In genomic region chr16:23962401-23962800, GRCm38 (mm10) we compare ENCODE assay signal across 10 mouse cellular contexts. TPM values are rescaled to one million over a fixed set of nuclear protein-coding genes. Genes with fewer than 3 reads are reported as not detected.
A peak's percentile ranks its signal among the peaks of the same experiment; 100 is the strongest.
DNase-seq lines count a peak whose midpoint lies in the region; ATAC-seq and TF ChIP-seq lines count a peak whose summit lies in the region.
"Had no signal": no experiment of that assay in that cellular context is flagged by ENCODE, and none has a peak within 500 bp of the region (broad histone marks: within the 10 kb centered on the region; RNA-seq: fewer than 3 reads in every experiment).

No protein-coding gene starts in this region.

- 73% methylated on average over 2 of the region's 2 CpGs for WGBS in heart, adult 2 months
- WGBS in lung, adult 2 months, result 72% methylated on average over 2 of the region's 2 CpGs
- 86% methylated on average over 2 of the region's 2 CpGs for WGBS in hindbrain, embryonic 12.5 days

- CTCF ChIA-PET in Patski (lab: Charles Lee), result interaction anchor here (0.7 to 2.6 kb wide), 8 partner anchors 8 to 1298 kb away, joined by 3 to 16 read pairs (median 4); no protein-coding TSS in a partner anchor

- no peak for TF ChIP-seq POLR2A in heart, adult 2 months (IDR thresholded peaks at IDR 0.05; ENCODE audit: insufficient read depth, low read depth, low read length)
- TF ChIP-seq POLR2A in lung, adult 2 months (IDR thresholded peaks at IDR 0.05; ENCODE audit: borderline replicate concordance, extremely low read depth, low read depth, low read length), result no peak

- TF ChIP-seq EP300 in heart, adult 2 months (IDR thresholded peaks at IDR 0.05; ENCODE audit: insufficient read depth, low read depth, low read length), result no peak

- no peak overlapping the region for H3K4me3 ChIP-seq in heart, adult 2 months
- no peak overlapping the region for H3K4me3 ChIP-seq in lung, adult 2 months (replicated peaks; ENCODE audit: extremely low read depth, low read depth, low read length)
- H3K4me3 ChIP-seq in hindbrain, embryonic 12.5 days, result no peak overlapping the region
- H3K4me3 ChIP-seq: embryonic facial prominence, embryonic 13.5 days; hindbrain, embryonic 15.5 days had no signal

- peak in 1 of 2 experiments; percentile 23 for DNase-seq in heart, adult 2 months
- no peak for DNase-seq in heart, postnatal 14 days
- DNase-seq in 3T3-L1 (ENCODE audit: low read depth, low spot score) (peak; percentile 57), Patski (ENCODE audit: low read depth, low spot score) (no peak)
- peak; percentile 37 for DNase-seq in lung, adult 2 months
- DNase-seq in embryo, embryonic 9.5 days (ENCODE audit: extremely low spot score), result no peak
- no peak for DNase-seq in urinary bladder, postnatal 10 days (ENCODE audit: low spot score)

- no peaks in the 10 kb centered on the region for H3K36me3 ChIP-seq in heart, adult 2 months (ENCODE audit: control insufficient read depth, insufficient read depth, low read length)
- H3K36me3 ChIP-seq in hindbrain, embryonic 12.5 days, result no peaks in the 10 kb centered on the region
- H3K36me3 ChIP-seq: hindbrain, embryonic 15.5 days had no signal

- H3K4me2 ChIP-seq in hindbrain, embryonic 12.5 days (replicated peaks), result no peak overlapping the region
- H3K4me2 ChIP-seq: embryonic facial prominence, embryonic 13.5 days; hindbrain, embryonic 15.5 days had no signal

- H3K9ac ChIP-seq in heart, adult 2 months (ENCODE audit: low read depth, low read length), result no peak overlapping the region
- no peak overlapping the region for H3K9ac ChIP-seq in hindbrain, embryonic 12.5 days
- H3K9ac ChIP-seq: embryonic facial prominence, embryonic 13.5 days; hindbrain, embryonic 15.5 days had no signal

- POLR2A ChIA-PET in Patski (lab: Charles Lee), result no interaction called here

- in situ Hi-C loops in Patski (cut with MboI; ENCODE audit: low pct_unique_long_range_greater_than_20kb), result no loop called here

- peaks cover 2% of the 10 kb centered on the region for H3K4me1 ChIP-seq in heart, adult 2 months (ENCODE audit: control insufficient read depth, insufficient read depth, low read length)
- no peaks in the 10 kb centered on the region for H3K4me1 ChIP-seq in lung, adult 2 months (ENCODE audit: control insufficient read depth, insufficient read depth, low read length)
- peaks cover 6% of the 10 kb centered on the region for H3K4me1 ChIP-seq in hindbrain, embryonic 12.5 days
- H3K4me1 ChIP-seq: hindbrain, embryonic 15.5 days had no signal

- TF ChIP-seq CTCF in heart, adult 2 months (IDR thresholded peaks at IDR 0.05), result peak; percentile 74
- TF ChIP-seq CTCF in Patski (IDR thresholded peaks at IDR 0.05), result no peak
- peak; percentile 62 for TF ChIP-seq CTCF in lung, adult 2 months (IDR thresholded peaks at IDR 0.05; ENCODE audit: insufficient read depth, low read length)

- no peaks in the 10 kb centered on the region for H3K9me3 ChIP-seq in hindbrain, embryonic 12.5 days (replicated peaks)
- H3K9me3 ChIP-seq: embryonic facial prominence, embryonic 13.5 days; hindbrain, embryonic 15.5 days had no signal

- ATAC-seq in Patski, result peak; percentile 63
- ATAC-seq in hindbrain, embryonic 12.5 days (ENCODE audit: low FRiP score), result no peak

- no peaks in the 10 kb centered on the region for H3K27me3 ChIP-seq in heart, adult 2 months (ENCODE audit: control insufficient read depth, insufficient read depth, low read length)
- no peaks in the 10 kb centered on the region for H3K27me3 ChIP-seq in Patski
- H3K27me3 ChIP-seq in hindbrain, embryonic 12.5 days, result no peaks in the 10 kb centered on the region
- H3K27me3 ChIP-seq: embryonic facial prominence, embryonic 13.5 days; hindbrain, embryonic 15.5 days had no signal

- intact Hi-C loops in heart, adult 2 months (cut with DNase I), result loop anchor here (5.0 kb wide), 1 partner anchor 1300 kb away; no protein-coding TSS in a partner anchor
- intact Hi-C loops in heart, postnatal 14 days (cut with DNase I), result no loop called here

- no peaks in the 10 kb centered on the region for H3K79me2 ChIP-seq in heart, adult 2 months (replicated peaks; ENCODE audit: control insufficient read depth, insufficient read depth, low read length)

- no peak overlapping the region for H3K27ac ChIP-seq in heart, adult 2 months
- no peak overlapping the region for H3K27ac ChIP-seq in hindbrain, embryonic 12.5 days
- H3K27ac ChIP-seq: embryonic facial prominence, embryonic 13.5 days; hindbrain, embryonic 15.5 days had no signal

RNA-seq across cellular contexts. Expression of gene Gm37419, which starts 25.9 kb away (rescaled TPM):
- total RNA-seq in heart, adult 2 months (2021), result not detected
- not detected in 2 replicates for polyA plus RNA-seq in heart, adult 2 months (2012; rRNA removed)
- total RNA-seq in heart, postnatal 14 days (2021), result not detected
- 1.3 TPM for polyA plus RNA-seq in Patski (2021)
- not detected in 2 replicates for polyA plus RNA-seq in lung, adult 2 months (2012; rRNA removed)
- polyA plus RNA-seq in hindbrain, embryonic 12.5 days (2016; fragmentation: Nextera tagmentation; extraction: Ambion mirVana), result not detected in 2 replicates
- polyA plus RNA-seq: embryonic facial prominence, embryonic 13.5 days; hindbrain, embryonic 15.5 days had no signal

RNA-seq across cellular contexts. Expression of gene Bcl6, which starts 26.3 kb away (rescaled TPM):
- total RNA-seq in heart, adult 2 months (2021), result 10 to 100 TPM; 15.4 to 21.7 TPM
- 16.5 and 17.8 TPM in 2 replicates for polyA plus RNA-seq in heart, adult 2 months (2012; rRNA removed)
- total RNA-seq in heart, postnatal 14 days (2021), result 10 to 100 TPM; 14.9 to 17.4 TPM
- 33.3 TPM for polyA plus RNA-seq in Patski (2021)
- 26.0 and 28.2 TPM in 2 replicates for polyA plus RNA-seq in lung, adult 2 months (2012; rRNA removed)
- 0.12 and 0.18 TPM in 2 replicates for polyA plus RNA-seq in hindbrain, embryonic 12.5 days (2016; fragmentation: Nextera tagmentation; extraction: Ambion mirVana)

RNA-seq across cellular contexts. Expression of gene Rtp2, which starts 30.2 kb away (rescaled TPM):
- not detected for total RNA-seq in heart, adult 2 months (2021)
- polyA plus RNA-seq in heart, adult 2 months (2012; rRNA removed), result not detected in 2 replicates
- total RNA-seq in heart, postnatal 14 days (2021), result not detected
- not detected for polyA plus RNA-seq in Patski (2021)
- polyA plus RNA-seq in lung, adult 2 months (2012; rRNA removed), result not detected in 2 replicates
- not detected in 2 replicates for polyA plus RNA-seq in hindbrain, embryonic 12.5 days (2016; fragmentation: Nextera tagmentation; extraction: Ambion mirVana)
- polyA plus RNA-seq: hindbrain, embryonic 15.5 days had no signal

Comparison
In these comparisons a context has a peak if more than half of its experiments do, and no peak if none do; other contexts are left out.
1. DNase-seq: peak in 3T3-L1 (single experiment) and lung, adult 2 months (single experiment); none in heart, postnatal 14 days (0 of 2), Patski (single experiment), embryo, embryonic 9.5 days (single experiment) and urinary bladder, postnatal 10 days (single experiment).
2. RNA of gene Bcl6, which starts 26.3 kb away (polyA plus RNA-seq): 33.3 TPM in Patski (single experiment), 26.0 to 28.2 TPM in lung, adult 2 months and 16.5 to 17.8 TPM in heart, adult 2 months; 0.12 to 0.18 TPM in hindbrain, embryonic 12.5 days; every median in the first group is over 10 times any median in the second.